Mouse (Mus musculus) thymus, postnatal 14 days (tissue): Measurements from ENCODE around the gene Gnpnat1.
"Not testable (repeated sequence)": the region's sequence is repeated elsewhere in the genome, so short reads cannot be mapped to it uniquely, and the experiment has no call there.

Experiments
- DNase-seq: peaks from one replicate; pipeline ENCODE4 v3.0.0; 2021

The Gnpnat1 gene

DNA sequence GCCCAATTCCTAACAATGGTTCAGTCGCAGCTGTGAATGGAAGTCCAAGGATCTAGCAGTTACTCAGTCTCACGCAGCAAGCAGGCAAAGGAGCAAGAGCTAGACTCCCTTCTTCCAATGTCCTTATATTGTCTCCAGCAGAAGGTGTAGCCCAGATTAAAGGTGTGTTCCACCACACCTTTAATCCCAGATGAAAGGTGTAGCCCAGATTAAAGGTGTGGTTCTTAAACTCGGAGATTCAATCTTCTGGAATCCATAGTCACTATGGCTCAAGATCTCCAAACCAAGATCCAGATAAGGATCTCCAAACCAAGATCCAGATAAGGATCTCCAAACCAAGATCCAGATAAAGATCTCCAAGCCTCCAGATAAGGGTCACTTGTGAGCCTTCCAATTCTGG is at the start of gene Gnpnat1:
Gene Gnpnat1 (minus strand): TSS at position 101 of the 400 bp plus-strand sequence.
- DNase-seq: not testable (repeated sequence)

GRCm38 (mm10) chr14:45453538-45454233 is 49.0 kb upstream of the Gnpnat1 start:
- no peak for DNase-seq

- no peak for DNase-seq
Observed at GRCm38 (mm10) chr14:45452861-45453512, 48.3 kb upstream of the Gnpnat1 start.

DNA sequence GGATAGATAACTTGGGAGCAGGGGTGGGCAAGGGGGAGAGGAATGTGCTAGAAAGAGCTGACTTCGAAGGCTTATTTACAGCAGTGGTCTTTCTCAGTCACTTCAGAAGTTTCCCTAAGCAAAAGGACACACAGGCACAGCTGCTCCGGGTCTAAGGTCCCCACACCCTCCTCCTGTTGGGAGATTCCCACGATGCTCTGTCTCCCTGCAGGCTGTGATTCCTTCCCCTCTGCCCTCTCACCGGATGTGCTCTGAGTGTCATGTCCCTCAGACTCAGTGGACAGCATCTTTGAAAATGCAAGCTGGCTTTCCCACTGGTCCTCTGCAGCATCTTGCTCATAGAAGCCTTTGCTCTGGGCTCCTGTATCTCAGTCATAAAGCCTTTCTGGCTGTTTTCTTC is 47.4 kb upstream of the Gnpnat1 start:
- no peak for DNase-seq

DNA sequence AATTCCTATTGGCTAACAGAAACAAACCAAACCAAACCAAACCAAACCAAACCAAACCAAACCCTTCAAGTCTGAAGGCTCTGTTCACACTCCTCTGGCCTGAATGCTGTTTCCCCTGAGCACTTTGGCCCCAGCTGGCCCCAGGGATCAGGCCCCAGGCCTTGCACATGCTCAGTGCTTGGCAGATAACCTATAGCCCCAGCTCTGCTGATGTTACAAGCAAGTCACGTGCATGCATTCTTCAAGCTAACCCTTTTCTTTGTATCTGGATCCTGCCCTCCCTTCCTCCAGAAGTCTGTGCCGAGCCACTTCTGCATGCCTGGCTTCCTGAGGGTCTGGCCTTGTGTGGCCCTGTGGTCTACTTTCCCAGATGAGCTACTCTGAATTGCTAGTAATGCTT is 46.4 kb upstream of the Gnpnat1 start:
- DNase-seq: no peak

GRCm38 (mm10) chr14:45446777-45447176 is 42.1 kb upstream of the Gnpnat1 start:
- DNase-seq: no peak

- no peak for DNase-seq
Observed at GRCm38 (mm10) chr14:45445445-45445844, 40.7 kb upstream of the Gnpnat1 start.

- DNase-seq: no peak
Observed at GRCm38 (mm10) chr14:45444870-45445269, 40.2 kb upstream of the Gnpnat1 start.

GRCm38 (mm10) chr14:45442781-45443560 is 38.3 kb upstream of the Gnpnat1 start:
- no peak for DNase-seq

- DNase-seq: no peak
Observed at GRCm38 (mm10) chr14:45441291-45441690, 36.6 kb upstream of the Gnpnat1 start.

GRCm38 (mm10) chr14:45439387-45439786 is 34.7 kb upstream of the Gnpnat1 start:
- DNase-seq: no peak

GRCm38 (mm10) chr14:45438931-45439275 is 34.2 kb upstream of the Gnpnat1 start:
- no peak for DNase-seq

DNA sequence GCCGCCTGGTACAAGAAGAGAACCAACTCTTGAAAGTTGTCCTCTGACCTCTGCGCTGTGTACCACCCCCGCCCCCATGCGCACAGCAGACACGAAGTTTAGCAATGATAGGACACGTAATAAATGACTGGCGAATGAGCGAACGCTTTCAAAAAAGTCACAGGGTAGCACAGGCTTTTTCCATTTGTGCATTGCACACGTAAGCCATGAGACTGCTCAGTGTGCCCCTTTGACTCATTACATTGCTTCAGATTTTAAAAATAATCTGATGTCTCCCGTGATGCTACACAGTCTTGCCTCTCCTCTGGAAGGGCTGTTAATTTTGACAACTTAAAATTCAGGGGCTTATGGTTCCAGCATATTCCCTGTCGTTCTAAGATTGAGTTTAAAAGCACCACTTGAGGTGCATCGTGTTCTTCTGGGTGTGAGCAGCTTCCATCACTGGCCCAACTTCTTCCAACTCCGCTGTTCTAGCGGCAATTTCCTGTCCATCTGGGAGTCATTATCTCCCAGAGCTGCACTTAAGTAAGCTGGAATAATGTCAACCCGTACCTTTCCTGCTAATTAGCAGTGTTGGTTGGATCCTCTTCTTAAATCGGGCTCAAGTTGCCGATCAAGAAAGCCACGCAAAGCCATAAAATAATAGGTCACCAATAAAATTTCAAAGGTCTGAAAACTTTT is 33.7 kb upstream of the Gnpnat1 start:
- no peak for DNase-seq

GRCm38 (mm10) chr14:45434220-45434619 is 29.5 kb upstream of the Gnpnat1 start:
- no peak for DNase-seq

- peak; percentile 32 for DNase-seq
Observed at GRCm38 (mm10) chr14:45432003-45432402, 27.3 kb upstream of the Gnpnat1 start.

GRCm38 (mm10) chr14:45430066-45430842 is 25.5 kb upstream of the Gnpnat1 start:
- no peak for DNase-seq

GRCm38 (mm10) chr14:45423220-45423619 is 18.5 kb upstream of the Gnpnat1 start:
- peak; percentile 30 for DNase-seq

GRCm38 (mm10) chr14:45422371-45422770 is 17.7 kb upstream of the Gnpnat1 start:
- DNase-seq: no peak

DNA sequence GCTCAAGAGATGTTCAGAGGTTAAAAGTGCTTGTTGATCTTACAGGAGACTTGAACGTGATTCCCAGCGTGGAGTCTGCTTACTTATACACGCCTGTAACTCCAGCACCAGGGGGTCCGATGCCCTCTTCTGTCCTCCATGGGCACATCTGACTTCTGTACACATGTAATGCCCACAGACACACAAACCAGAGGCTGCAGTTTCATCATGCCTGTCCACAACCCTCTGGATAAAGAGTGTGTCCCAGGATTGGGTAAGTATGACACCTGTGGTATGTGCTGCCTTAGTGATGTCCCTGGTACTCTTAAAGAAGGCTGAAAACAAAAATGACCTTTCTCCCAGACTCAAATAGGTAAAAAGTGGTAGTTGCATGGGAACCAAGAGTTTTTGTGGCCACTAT is 14.6 kb upstream of the Gnpnat1 start:
- DNase-seq: no peak

- no peak for DNase-seq
Observed at GRCm38 (mm10) chr14:45418553-45418952, 13.8 kb upstream of the Gnpnat1 start.

DNA sequence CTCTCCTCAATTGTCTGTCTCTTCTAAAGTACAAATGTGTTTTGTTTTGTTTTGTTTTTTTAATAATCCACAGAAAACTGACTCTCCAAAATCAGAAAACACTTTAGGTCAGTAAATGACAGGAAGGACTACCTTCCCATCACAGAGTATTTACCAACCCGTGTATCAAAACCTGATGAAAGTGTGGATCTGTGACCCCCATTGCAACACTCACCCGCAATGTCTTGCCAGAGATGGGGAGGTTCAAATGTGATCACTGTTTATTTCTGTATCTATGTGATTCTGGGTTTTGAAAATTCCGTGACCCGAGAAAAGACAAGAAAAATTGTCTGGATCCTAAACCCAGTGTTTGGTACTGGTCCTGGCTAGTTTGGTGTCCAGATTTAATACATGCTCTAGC is 11.6 kb upstream of the Gnpnat1 start:
- DNase-seq: no peak

- no peak for DNase-seq
Observed at GRCm38 (mm10) chr14:45403651-45404050, 1.1 kb downstream of the Gnpnat1 start.

DNA sequence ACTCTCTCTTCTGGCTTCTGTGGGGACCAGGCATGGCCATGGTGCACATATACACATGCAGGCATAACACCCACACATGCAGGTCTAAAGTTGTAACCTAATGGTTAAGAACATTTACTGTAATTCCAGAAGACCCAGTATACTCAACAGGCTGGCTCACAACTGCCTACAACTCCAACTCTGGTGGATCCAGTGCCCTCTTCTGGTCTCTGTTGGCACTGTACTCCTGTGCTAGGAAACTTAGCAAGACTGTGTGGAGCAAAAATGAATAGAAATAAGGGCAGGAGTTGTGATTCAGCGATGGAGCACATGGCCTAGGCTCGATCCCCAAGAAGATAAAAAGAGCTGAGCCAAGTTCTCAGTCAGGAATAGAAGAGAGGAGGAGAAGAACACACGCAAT is 4.9 kb downstream of the Gnpnat1 start:
- no peak for DNase-seq
